Mouse (Mus musculus) stomach, embryonic 14.5 days (tissue): ENCODE results near the gene Dact3. TPM values are rescaled to one million over a fixed set of nuclear protein-coding genes. Genes with fewer than 3 reads are reported as not detected.

Experiments
- ATAC-seq: fragments of 200-750 bp; cut with Nextera tagmentation; 2 replicates; pipeline ENCODE4 v1.8.0; 2017; ENCODE audit warnings: low read depth, moderate TSS enrichment; ENCODE audit not compliant: insufficient number of reproducible peaks, insufficient read depth, low FRiP score
- H3K27ac ChIP-seq: fragments of 300-500 bp; sonication (generic); 2 replicates; pipeline ENCODE4 v1.5.1; 2014; ENCODE audit warnings: mild to moderate bottlenecking, low read length, moderate library complexity, mixed read lengths
- H3K27me3 ChIP-seq: fragments of 300-500 bp; sonication (generic); 2 replicates; pipeline ENCODE4 v1.6.1; 2014; ENCODE audit warnings: low read length, control low read depth, mixed read lengths; ENCODE audit not compliant: control insufficient read depth, insufficient read depth
- H3K36me3 ChIP-seq: fragments of 300-500 bp; sonication (generic); 2 replicates; pipeline ENCODE4 v1.6.1; 2014; ENCODE audit warnings: mild to moderate bottlenecking, control low read depth, low read length, moderate library complexity, mixed read lengths; ENCODE audit not compliant: control insufficient read depth, insufficient read depth
- H3K4me1 ChIP-seq: fragments of 300-500 bp; sonication (generic); 2 replicates; pipeline ENCODE4 v1.6.1; 2014; ENCODE audit warnings: low read length, control low read depth, mixed read lengths; ENCODE audit not compliant: control insufficient read depth, insufficient read depth
- H3K4me2 ChIP-seq: fragments of 300-500 bp; sonication (generic); replicated peaks from 2 replicates; pipeline ENCODE4 v1.6.1; 2014; ENCODE audit warnings: low read depth, low read length, control low read depth
- H3K4me3 ChIP-seq: fragments of 300-500 bp; sonication (generic); 2 replicates; pipeline ENCODE4 v1.5.1; 2014; ENCODE audit warnings: low read depth, low read length, control low read depth
- H3K9ac ChIP-seq: fragments of 300-500 bp; sonication (generic); replicated peaks from 2 replicates; pipeline ENCODE4 v1.6.1; 2014; ENCODE audit warnings: low read depth, mild to moderate bottlenecking, control low read depth, low read length, moderate library complexity, mixed read lengths
- H3K9me3 ChIP-seq: fragments of 300-500 bp; sonication (generic); 2 replicates; pipeline ENCODE4 v1.6.1; 2016; ENCODE audit warnings: low read depth, low read length, control low read depth; ENCODE audit not compliant: control insufficient read depth
- WGBS: fragments of 180-500 bp; shearing (Covaris S2); extraction: QIAGEN DNeasy Blood & Tissue Kit; methylation state at CpG from one replicate; pipeline ENCODE4 v1.1.7; 2014; 5-methylcytosine and 5-hydroxymethylcytosine counted together
- polyA plus RNA-seq: library from polyadenylated mRNA; unstranded; fragments of >200 nt; fragmentation: Nextera tagmentation; extraction: Ambion mirVana; gene quantifications from 2 replicates; pipeline ENCODE4 v1.2.1, GENCODE M21; 2014

The Dact3 gene
- polyA plus RNA-seq, 1 experiment from 2014 or later, result 5.5 TPM

GRCm38 (mm10) chr7:16867488-16867887 lies 7.6 kb upstream of the Dact3 start:
- no peak overlapping the region for H3K4me3 ChIP-seq
- WGBS, result 76% methylated on average over 3 of the region's 3 CpGs
- H3K9me3 ChIP-seq, result no peaks in the 10 kb centered on the region
- 0 out of 2 replicates have a peak, but pooled peaks cover 4% of the 10 kb centered on the region for H3K4me1 ChIP-seq
- no peak overlapping the region for H3K9ac ChIP-seq
- H3K36me3 ChIP-seq, result peaks cover 22% of the 10 kb centered on the region
- no peak for ATAC-seq
- no peak overlapping the region for H3K4me2 ChIP-seq
- no peaks in the 10 kb centered on the region for H3K27me3 ChIP-seq
- no peak overlapping the region for H3K27ac ChIP-seq

GRCm38 (mm10) chr7:16869497-16869896 lies 5.6 kb upstream of the Dact3 start:
- WGBS, result 26% methylated on average over 16 of the region's 16 CpGs
- peaks cover 10% of the 10 kb centered on the region; the same call in 1 of the 2 replicates for H3K36me3 ChIP-seq
- no peak overlapping the region for H3K4me3 ChIP-seq
- H3K27ac ChIP-seq, result no peak overlapping the region
- H3K9me3 ChIP-seq, result no peaks in the 10 kb centered on the region
- H3K9ac ChIP-seq, result no peak overlapping the region
- H3K4me2 ChIP-seq, result peak overlapping the region; percentile 20; the same call in 1 of the 2 replicates
- H3K4me1 ChIP-seq, result 0 out of 2 replicates have a peak, but pooled peaks cover 8% of the 10 kb centered on the region
- no peaks in the 10 kb centered on the region for H3K27me3 ChIP-seq
- peak; percentile 87 for ATAC-seq

- Histone ChIP-seq H3K36me3 (no peaks in the 10 kb centered on the region; the same call in 1 of the 2 replicates), H3K4me2 (no peak overlapping the region), H3K27ac (no peak overlapping the region), H3K4me1 (0 out of 2 replicates have a peak, but pooled peaks cover 10% of the 10 kb centered on the region), H3K9ac (no peak overlapping the region), H3K4me3 (no peak overlapping the region), H3K9me3 (no peaks in the 10 kb centered on the region), H3K27me3 (no peaks in the 10 kb centered on the region)
- ATAC-seq, result no peak
- WGBS, result 82% methylated on average over 10 of the region's 10 CpGs
Measured at GRCm38 (mm10) chr7:16871600-16871999, 3.5 kb upstream of the Dact3 start.

- no peak for ATAC-seq
- Histone ChIP-seq H3K27ac (no peak overlapping the region), H3K4me3 (no peak overlapping the region), H3K27me3 (no peaks in the 10 kb centered on the region), H3K4me2 (no peak overlapping the region), H3K9ac (no peak overlapping the region), H3K4me1 (peaks cover 17% of the 10 kb centered on the region; the same call in 1 of the 2 replicates), H3K9me3 (no peaks in the 10 kb centered on the region), H3K36me3 (no peaks in the 10 kb centered on the region; the same call in 1 of the 2 replicates)
- WGBS, result 94% methylated on average over 9 of the region's 9 CpGs
Measured at GRCm38 (mm10) chr7:16872478-16872877, 2.6 kb upstream of the Dact3 start.

- 95% methylated on average over 4 of the region's 4 CpGs for whole genome bisulfite sequencing
- Histone ChIP-seq H3K4me2 (no peak overlapping the region), H3K9me3 (no peaks in the 10 kb centered on the region), H3K4me3 (no peak overlapping the region), H3K36me3 (no peaks in the 10 kb centered on the region; the same call in 1 of the 2 replicates), H3K9ac (no peak overlapping the region), H3K27ac (no peak overlapping the region), H3K27me3 (no peaks in the 10 kb centered on the region), H3K4me1 (peaks cover 17% of the 10 kb centered on the region; the same call in 1 of the 2 replicates)
- no peak for ATAC-seq
Measured at GRCm38 (mm10) chr7:16873392-16873791, 1.7 kb upstream of the Dact3 start.

- Histone ChIP-seq H3K9me3 (no peaks in the 10 kb centered on the region), H3K36me3 (no peaks in the 10 kb centered on the region; the same call in 1 of the 2 replicates), H3K4me1 (peaks cover 17% of the 10 kb centered on the region; the same call in 1 of the 2 replicates), H3K27me3 (no peaks in the 10 kb centered on the region), H3K4me3 (peak overlapping the region; percentile 21), H3K4me2 (peak overlapping the region; percentile 39), H3K9ac (no peak overlapping the region), H3K27ac (peak overlapping the region; percentile 95)
- ATAC-seq, result no peak
- 4% methylated on average over 17 of the region's 17 CpGs for WGBS
Measured at GRCm38 (mm10) chr7:16874190-16874589, 927 bp upstream of the Dact3 start.

- Histone ChIP-seq H3K4me1 (peaks cover 16% of the 10 kb centered on the region), H3K9ac (no peak overlapping the region), H3K36me3 (no peaks in the 10 kb centered on the region; the same call in 1 of the 2 replicates), H3K4me3 (peak overlapping the region; percentile 75), H3K27me3 (no peaks in the 10 kb centered on the region), H3K9me3 (no peaks in the 10 kb centered on the region), H3K27ac (peak overlapping the region; percentile 95), H3K4me2 (peak overlapping the region; percentile 77)
- WGBS, result under 1% methylated on average over 33 of the region's 33 CpGs
- ATAC-seq, result peak; percentile 97
Measured at GRCm38 (mm10) chr7:16874756-16875309, 284 bp upstream of the Dact3 start.

- Histone ChIP-seq H3K4me2 (peak overlapping the region; percentile 77), H3K27me3 (no peaks in the 10 kb centered on the region), H3K4me3 (peak overlapping the region; percentile 75), H3K4me1 (peaks cover 19% of the 10 kb centered on the region), H3K27ac (peak overlapping the region; percentile 85), H3K9me3 (no peaks in the 10 kb centered on the region), H3K36me3 (no peaks in the 10 kb centered on the region), H3K9ac (peak overlapping the region; percentile 86)
- ATAC-seq, result no peak
- WGBS, result 0% methylated on average over 36 of the region's 42 CpGs
Measured at GRCm38 (mm10) chr7:16875326-16875725, 209 bp downstream of the Dact3 start.
